Mouse (Mus musculus): ENCODE data around the gene Magi1.

DNA sequence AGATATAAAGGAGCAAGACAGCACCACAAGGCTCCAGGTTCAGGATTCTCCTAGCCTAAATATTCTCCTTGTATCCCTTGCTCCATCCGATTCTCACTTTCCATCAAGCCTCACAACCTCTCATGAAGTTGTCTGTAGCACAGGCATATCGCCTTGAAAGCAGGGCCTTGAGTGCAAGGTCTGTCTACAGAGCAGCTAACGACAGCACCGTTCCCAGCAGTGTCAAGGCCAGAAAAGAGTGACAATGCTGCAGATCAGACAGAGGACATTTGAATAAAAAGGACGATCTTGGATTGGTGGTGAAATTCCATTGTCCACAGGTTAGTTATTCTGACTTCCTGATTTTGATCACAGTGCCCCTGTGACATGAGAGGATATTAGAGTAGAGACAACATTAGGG, 421.5 kb downstream of the Magi1 start:
- TF ChIP-seq POLR2AphosphoS2 (IDR thresholded peaks at IDR 0.05; ENCODE audit: insufficient read length, low read depth) (no peak), POLR2A (IDR thresholded peaks at IDR 0.05; ENCODE audit: insufficient read length, low read depth) (no peak), MAX (IDR thresholded peaks at IDR 0.05; ENCODE audit: low read depth) (no peak)

Measured in myocyte (in vitro differentiated cells).